12 mouse cellular contexts compared by ENCODE assay signal in the genomic region with DNA sequence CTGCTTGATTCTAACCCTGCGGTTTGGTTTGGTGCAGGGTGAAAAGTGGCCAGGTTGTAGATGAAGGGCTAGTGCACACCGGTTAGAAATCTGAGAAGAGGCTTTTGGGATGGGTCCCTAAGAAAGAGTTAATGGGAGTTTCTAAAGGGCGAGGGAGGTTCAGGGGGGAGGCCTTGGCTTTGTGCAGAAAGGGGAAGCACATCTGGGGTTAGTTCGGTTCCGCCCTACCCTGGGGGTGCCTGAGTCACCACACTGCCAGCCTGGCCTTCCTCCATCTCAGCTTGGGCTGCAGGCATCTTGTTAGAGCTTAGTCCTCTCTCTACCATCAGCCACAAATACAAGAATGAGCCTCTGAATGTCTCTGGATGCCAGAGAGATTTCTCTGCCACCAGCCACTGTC. TPM values are rescaled to one million over a fixed set of nuclear protein-coding genes. Genes with fewer than 3 reads are reported as not detected.
DNase-seq lines count a peak whose midpoint lies in the region; ATAC-seq lines count a peak whose summit lies in the region.
"Had no signal": no experiment of that assay in that cellular context is flagged by ENCODE, and none has a peak within 500 bp of the region (broad histone marks: within the 10 kb centered on the region; RNA-seq: fewer than 3 reads in every experiment).

No protein-coding gene starts in this region.

- DNase-seq in adrenal gland, postnatal 10 days: peak; percentile 38
- no peak for DNase-seq in adrenal gland, adult 18-20 months (ENCODE audit: low spot score in 2 of 2)
- DNase-seq in induced T-regulatory cell, adult 2 months (ENCODE audit: low read depth): peak; percentile 67
- no peak for DNase-seq in embryo, embryonic 9.5 days (ENCODE audit: extremely low spot score)
- no peak for DNase-seq in forebrain, embryonic 10.5 days (ENCODE audit: extremely low spot score, low spot score)
- DNase-seq: cerebellum, adult 8-10 months; forebrain, postnatal 0 days; kidney, adult 9 months had no signal

- no peak overlapping the region for H3K4me2 ChIP-seq in neural tube, embryonic 13.5 days
- H3K4me2 ChIP-seq in neural tube, embryonic 15.5 days: no peak overlapping the region
- no peak overlapping the region for H3K4me2 ChIP-seq in stomach, embryonic 14.5 days (replicated peaks; ENCODE audit: low read depth, low read length)
- H3K4me2 ChIP-seq: liver, embryonic 11.5 days had no signal

- no peaks in the 10 kb centered on the region for H3K27me3 ChIP-seq in neural tube, embryonic 13.5 days
- no peaks in the 10 kb centered on the region for H3K27me3 ChIP-seq in neural tube, embryonic 15.5 days (replicated peaks)
- no peaks in the 10 kb centered on the region for H3K27me3 ChIP-seq in stomach, embryonic 14.5 days (ENCODE audit: control insufficient read depth, insufficient read depth, low read length)
- no peaks in the 10 kb centered on the region for H3K27me3 ChIP-seq in forebrain, embryonic 10.5 days (ENCODE audit: poor library complexity, severe bottlenecking)

- H3K4me3 ChIP-seq in neural tube, embryonic 13.5 days: no peak overlapping the region
- no peak overlapping the region for H3K4me3 ChIP-seq in neural tube, embryonic 15.5 days (replicated peaks)
- no peak overlapping the region for H3K4me3 ChIP-seq in stomach, embryonic 14.5 days (ENCODE audit: low read depth, low read length)
- H3K4me3 ChIP-seq in forebrain, embryonic 10.5 days: no peak overlapping the region

- no peaks in the 10 kb centered on the region for H3K9me3 ChIP-seq in neural tube, embryonic 13.5 days
- H3K9me3 ChIP-seq in neural tube, embryonic 15.5 days (replicated peaks): no peaks in the 10 kb centered on the region
- H3K9me3 ChIP-seq in stomach, embryonic 14.5 days (ENCODE audit: control insufficient read depth, low read depth, low read length): no peaks in the 10 kb centered on the region
- no peaks in the 10 kb centered on the region for H3K9me3 ChIP-seq in forebrain, embryonic 10.5 days

- H3K4me1 ChIP-seq in neural tube, embryonic 13.5 days (replicated peaks): peaks cover 55% of the 10 kb centered on the region
- peaks cover 40% of the 10 kb centered on the region for H3K4me1 ChIP-seq in neural tube, embryonic 15.5 days
- peaks cover 32% of the 10 kb centered on the region for H3K4me1 ChIP-seq in stomach, embryonic 14.5 days (ENCODE audit: control insufficient read depth, insufficient read depth, low read length)
- H3K4me1 ChIP-seq in forebrain, embryonic 10.5 days: peaks cover 37% of the 10 kb centered on the region

- peaks cover 52% of the 10 kb centered on the region for H3K36me3 ChIP-seq in neural tube, embryonic 13.5 days
- peaks cover 45% of the 10 kb centered on the region for H3K36me3 ChIP-seq in neural tube, embryonic 15.5 days
- peaks cover 40% of the 10 kb centered on the region for H3K36me3 ChIP-seq in stomach, embryonic 14.5 days (ENCODE audit: control insufficient read depth, insufficient read depth, low read length)
- peaks cover 61% of the 10 kb centered on the region for H3K36me3 ChIP-seq in forebrain, embryonic 10.5 days (replicated peaks)

- WGBS in neural tube, embryonic 13.5 days: 47% methylated on average over 5 of the region's 5 CpGs
- 44% methylated on average over 5 of the region's 5 CpGs for WGBS in neural tube, embryonic 15.5 days
- 46% methylated on average over 5 of the region's 5 CpGs for WGBS in stomach, embryonic 14.5 days
- WGBS in forebrain, embryonic 10.5 days: 60% methylated on average over 5 of the region's 5 CpGs

- peak overlapping the region; percentile 72 for H3K27ac ChIP-seq in neural tube, embryonic 13.5 days (replicated peaks)
- no peak overlapping the region for H3K27ac ChIP-seq in neural tube, embryonic 15.5 days (replicated peaks)
- H3K27ac ChIP-seq in stomach, embryonic 14.5 days (ENCODE audit: low read length): peak overlapping the region; percentile 45; the same call in 1 of the 2 replicates
- H3K27ac ChIP-seq in forebrain, embryonic 10.5 days: no peak overlapping the region

- ATAC-seq in neural tube, embryonic 13.5 days (ENCODE audit: low read depth): no peak
- ATAC-seq in neural tube, embryonic 15.5 days (ENCODE audit: low FRiP score): no peak
- no peak for ATAC-seq in stomach, embryonic 14.5 days (ENCODE audit: insufficient number of reproducible peaks, insufficient read depth, low FRiP score, low read depth)
- ATAC-seq: forebrain, postnatal 0 days had no signal

- H3K9ac ChIP-seq in neural tube, embryonic 13.5 days: no peak overlapping the region
- no peak overlapping the region for H3K9ac ChIP-seq in neural tube, embryonic 15.5 days (replicated peaks)
- no peak overlapping the region for H3K9ac ChIP-seq in stomach, embryonic 14.5 days (replicated peaks; ENCODE audit: low read depth, low read length)
- H3K9ac ChIP-seq: forebrain, postnatal 0 days had no signal

RNA-seq across cellular contexts. Expression of a gene that starts 8.3 kb away (rescaled TPM):
- total RNA-seq in adrenal gland, postnatal 10 days (2021): 100 to 1,000 TPM; 146 to 184 TPM
- 100 to 1,000 TPM in 1 of 2 experiments, 10 to 100 TPM in 1; 88.9 to 162 TPM for total RNA-seq in adrenal gland, adult 18-20 months (2021)
- 4.8 and 4.9 TPM in 2 replicates for polyA plus RNA-seq in neural tube, embryonic 13.5 days (2015; fragmentation: Nextera tagmentation; extraction: Ambion mirVana)
- 4.4 and 8.0 TPM in 2 replicates for polyA plus RNA-seq in neural tube, embryonic 15.5 days (2015; fragmentation: Nextera tagmentation; extraction: Ambion mirVana)
- polyA plus RNA-seq in stomach, embryonic 14.5 days (2014; fragmentation: Nextera tagmentation; extraction: Ambion mirVana): 33.4 and 40.6 TPM in 2 replicates
- polyA plus RNA-seq in forebrain, embryonic 10.5 days (2016; fragmentation: Nextera tagmentation; extraction: Ambion mirVana): 6.5 and 7.1 TPM in 2 replicates

RNA-seq across cellular contexts. Expression of a gene that starts 13.9 kb away (rescaled TPM):
- 100 to 1,000 TPM; 355 to 407 TPM for total RNA-seq in adrenal gland, postnatal 10 days (2021)
- 100 to 1,000 TPM; 334 to 342 TPM for total RNA-seq in adrenal gland, adult 18-20 months (2021)
- polyA plus RNA-seq in neural tube, embryonic 13.5 days (2015; fragmentation: Nextera tagmentation; extraction: Ambion mirVana): 323 and 328 TPM in 2 replicates
- 291 and 348 TPM in 2 replicates for polyA plus RNA-seq in neural tube, embryonic 15.5 days (2015; fragmentation: Nextera tagmentation; extraction: Ambion mirVana)
- 469 and 470 TPM in 2 replicates for polyA plus RNA-seq in stomach, embryonic 14.5 days (2014; fragmentation: Nextera tagmentation; extraction: Ambion mirVana)
- polyA plus RNA-seq in forebrain, embryonic 10.5 days (2016; fragmentation: Nextera tagmentation; extraction: Ambion mirVana): 559 and 563 TPM in 2 replicates

RNA-seq across cellular contexts. Expression of a gene that starts 27.1 kb away (rescaled TPM):
- 10 to 100 TPM; 17.4 to 19.3 TPM for total RNA-seq in adrenal gland, postnatal 10 days (2021)
- 10 to 100 TPM; 23.1 to 26.1 TPM for total RNA-seq in adrenal gland, adult 18-20 months (2021)
- 29.2 and 30.1 TPM in 2 replicates for polyA plus RNA-seq in neural tube, embryonic 13.5 days (2015; fragmentation: Nextera tagmentation; extraction: Ambion mirVana)
- polyA plus RNA-seq in neural tube, embryonic 15.5 days (2015; fragmentation: Nextera tagmentation; extraction: Ambion mirVana): 25.4 and 26.0 TPM in 2 replicates
- 27.2 and 27.6 TPM in 2 replicates for polyA plus RNA-seq in stomach, embryonic 14.5 days (2014; fragmentation: Nextera tagmentation; extraction: Ambion mirVana)
- 40.2 and 49.1 TPM in 2 replicates for polyA plus RNA-seq in forebrain, embryonic 10.5 days (2016; fragmentation: Nextera tagmentation; extraction: Ambion mirVana)

RNA-seq across cellular contexts. Expression of a gene that starts 39.1 kb away (rescaled TPM):
- 100 to 1,000 TPM in 1 of 2 experiments, 10 to 100 TPM in 1; 94.8 to 111 TPM for total RNA-seq in adrenal gland, postnatal 10 days (2021)
- 10 to 100 TPM; 81.1 to 89.8 TPM for total RNA-seq in adrenal gland, adult 18-20 months (2021)
- 126 and 141 TPM in 2 replicates for polyA plus RNA-seq in neural tube, embryonic 13.5 days (2015; fragmentation: Nextera tagmentation; extraction: Ambion mirVana)
- polyA plus RNA-seq in neural tube, embryonic 15.5 days (2015; fragmentation: Nextera tagmentation; extraction: Ambion mirVana): 94.8 and 117 TPM in 2 replicates
- 41.5 and 45.3 TPM in 2 replicates for polyA plus RNA-seq in stomach, embryonic 14.5 days (2014; fragmentation: Nextera tagmentation; extraction: Ambion mirVana)
- polyA plus RNA-seq in forebrain, embryonic 10.5 days (2016; fragmentation: Nextera tagmentation; extraction: Ambion mirVana): 202 and 206 TPM in 2 replicates

RNA-seq across cellular contexts. Expression of a gene that starts 51.4 kb away (rescaled TPM):
- 10 to 100 TPM; 43.6 to 53.3 TPM for total RNA-seq in adrenal gland, postnatal 10 days (2021)
- total RNA-seq in adrenal gland, adult 18-20 months (2021): 10 to 100 TPM; 41.5 to 59.5 TPM
- 11.8 and 12.2 TPM in 2 replicates for polyA plus RNA-seq in neural tube, embryonic 13.5 days (2015; fragmentation: Nextera tagmentation; extraction: Ambion mirVana)
- 13.9 and 17.1 TPM in 2 replicates for polyA plus RNA-seq in neural tube, embryonic 15.5 days (2015; fragmentation: Nextera tagmentation; extraction: Ambion mirVana)
- polyA plus RNA-seq in stomach, embryonic 14.5 days (2014; fragmentation: Nextera tagmentation; extraction: Ambion mirVana): 16.8 and 18.2 TPM in 2 replicates
- polyA plus RNA-seq in forebrain, embryonic 10.5 days (2016; fragmentation: Nextera tagmentation; extraction: Ambion mirVana): 24.0 and 25.7 TPM in 2 replicates

Comparison
In these comparisons a context has a peak if more than half of its experiments do, and no peak if none do; other contexts are left out.
1. DNase-seq: peak in adrenal gland, postnatal 10 days (single experiment) and induced T-regulatory cell, adult 2 months (single experiment); none in adrenal gland, adult 18-20 months (0 of 2), embryo, embryonic 9.5 days (single experiment) and forebrain, embryonic 10.5 days (single experiment).
2. H3K27ac ChIP-seq: peak in neural tube, embryonic 13.5 days (single experiment) and stomach, embryonic 14.5 days (single experiment); none in neural tube, embryonic 15.5 days (single experiment) and forebrain, embryonic 10.5 days (single experiment).